Mouse (Mus musculus): ENCODE measurements at regions not wholly inside any gene's neighbourhood (a gene's known extent, or its start where the extent isn't known, plus 50 kb on each side); places are given as distances from the start of the nearest gene placed in this dataset.

- H3K4me1 ChIP-seq (ENCODE audit: control insufficient read depth, insufficient read depth): peaks cover 4% of the 10 kb centered on the region; the same call in 1 of the 2 replicates
- peaks cover 31% of the 10 kb centered on the region for H3K27me3 ChIP-seq (ENCODE audit: control insufficient read depth, insufficient read depth, low read length)
- no peaks in the 10 kb centered on the region for H3K9me3 ChIP-seq (replicated peaks; ENCODE audit: control insufficient read depth, low read length)
- no peak for ATAC-seq (ENCODE audit: insufficient read depth, low read depth)
- no peak for DNase-seq (ENCODE audit: low spot score)
- no peak overlapping the region for H3K27ac ChIP-seq (ENCODE audit: low read depth)
- H3K4me3 ChIP-seq (ENCODE audit: low read depth, low read length): no peak overlapping the region
- H3K36me3 ChIP-seq (replicated peaks; ENCODE audit: control insufficient read depth, insufficient read depth, low read length): no peaks in the 10 kb centered on the region
- no peak overlapping the region for H3K9ac ChIP-seq (replicated peaks; ENCODE audit: low read depth, low read length)
- TF ChIP-seq EP300 (IDR thresholded peaks at IDR 0.05; ENCODE audit: low read depth) (no peak), CTCF (IDR thresholded peaks at IDR 0.05; ENCODE audit: low read depth) (no peak)
- 42% methylated on average over 6 of the region's 6 CpGs for WGBS
- no peak overlapping the region for H3K4me2 ChIP-seq (ENCODE audit: low read depth, low read length)
These were observed 184.9 kb upstream of the Six2 start for GRCm38 (mm10) chr17:85872903-85873413.

DNA sequence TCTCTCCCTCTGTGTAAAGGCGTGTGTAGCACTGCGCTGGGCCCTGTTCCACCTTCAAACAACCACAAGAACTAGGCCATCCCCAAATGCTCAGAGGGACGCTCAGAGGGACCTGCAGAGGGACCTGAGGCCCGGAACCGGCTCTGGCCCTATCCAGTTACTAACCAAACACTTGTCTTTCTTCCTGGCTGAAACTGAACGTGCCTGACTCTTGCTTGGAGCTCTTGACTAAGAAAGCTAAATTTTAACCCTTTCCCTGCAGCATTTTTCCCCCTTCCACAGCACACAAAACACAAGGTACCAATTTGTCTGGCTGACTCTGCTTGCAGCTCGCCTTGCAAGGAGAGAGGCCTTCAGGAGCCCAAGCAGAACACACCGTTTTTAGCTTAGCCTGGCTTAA is 182.3 kb upstream of the Six2 start:
- Histone ChIP-seq H3K9ac (replicated peaks; ENCODE audit: low read depth, low read length) (no peak overlapping the region), H3K4me3 (ENCODE audit: low read depth, low read length) (no peak overlapping the region), H3K36me3 (replicated peaks; ENCODE audit: control insufficient read depth, insufficient read depth, low read length) (no peaks in the 10 kb centered on the region), H3K27ac (ENCODE audit: low read depth) (no peak overlapping the region), H3K4me1 (ENCODE audit: control insufficient read depth, insufficient read depth) (no peaks in the 10 kb centered on the region), H3K4me2 (ENCODE audit: low read depth, low read length) (no peak overlapping the region), H3K27me3 (ENCODE audit: control insufficient read depth, insufficient read depth, low read length) (peaks cover 22% of the 10 kb centered on the region), H3K9me3 (replicated peaks; ENCODE audit: control insufficient read depth, low read length) (no peaks in the 10 kb centered on the region)
- 74% methylated on average over 8 of the region's 8 CpGs for WGBS
- ATAC-seq (ENCODE audit: insufficient read depth, low read depth): no peak
- no peak for DNase-seq (ENCODE audit: low spot score)
- no peak for TF ChIP-seq CTCF (IDR thresholded peaks at IDR 0.05; ENCODE audit: low read depth)
- TF ChIP-seq EP300 (IDR thresholded peaks at IDR 0.05; ENCODE audit: low read depth): no peak

DNA sequence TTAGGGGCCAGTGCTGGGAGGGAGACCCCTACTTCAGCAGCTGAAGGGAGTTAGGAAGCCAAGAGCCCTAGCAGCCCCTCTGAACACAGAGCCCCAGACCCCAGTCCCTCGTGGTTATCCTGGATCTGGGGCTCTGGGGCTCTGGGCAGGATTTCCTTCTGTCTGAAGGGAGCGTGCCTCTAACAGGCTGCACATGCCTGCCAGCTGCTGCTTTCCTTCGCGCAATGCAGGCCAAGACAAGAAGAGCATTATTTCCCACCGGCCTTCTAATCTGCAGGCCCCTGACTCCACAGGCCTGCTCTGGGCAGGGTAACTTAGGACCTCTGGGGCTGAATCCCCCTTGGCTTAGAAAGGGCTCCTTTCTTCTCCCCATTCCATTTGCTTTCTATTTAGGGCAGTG is 181.1 kb upstream of the Six2 start:
- Histone ChIP-seq H3K27ac (ENCODE audit: low read depth) (no peak overlapping the region), H3K9me3 (replicated peaks; ENCODE audit: control insufficient read depth, low read length) (no peaks in the 10 kb centered on the region), H3K4me3 (ENCODE audit: low read depth, low read length) (no peak overlapping the region), H3K4me2 (ENCODE audit: low read depth, low read length) (no peak overlapping the region), H3K27me3 (ENCODE audit: control insufficient read depth, insufficient read depth, low read length) (peaks cover 13% of the 10 kb centered on the region), H3K4me1 (ENCODE audit: control insufficient read depth, insufficient read depth) (no peaks in the 10 kb centered on the region), H3K9ac (replicated peaks; ENCODE audit: low read depth, low read length) (no peak overlapping the region), H3K36me3 (replicated peaks; ENCODE audit: control insufficient read depth, insufficient read depth, low read length) (no peaks in the 10 kb centered on the region)
- TF ChIP-seq EP300 (IDR thresholded peaks at IDR 0.05; ENCODE audit: low read depth) (no peak), CTCF (IDR thresholded peaks at IDR 0.05; ENCODE audit: low read depth) (no peak)
- ATAC-seq (ENCODE audit: insufficient read depth, low read depth) (no peak), DNase-seq (ENCODE audit: low spot score) (no peak)
- 39% methylated on average over 5 of the region's 5 CpGs for WGBS

GRCm38 (mm10) chr17:85867945-85868616 is 180.0 kb upstream of the Six2 start:
- WGBS: 79% methylated on average over 12 of the region's 12 CpGs
- Histone ChIP-seq H3K27ac (ENCODE audit: low read depth) (no peak overlapping the region), H3K4me3 (ENCODE audit: low read depth, low read length) (no peak overlapping the region), H3K4me2 (ENCODE audit: low read depth, low read length) (no peak overlapping the region), H3K9me3 (replicated peaks; ENCODE audit: control insufficient read depth, low read length) (no peaks in the 10 kb centered on the region), H3K36me3 (replicated peaks; ENCODE audit: control insufficient read depth, insufficient read depth, low read length) (no peaks in the 10 kb centered on the region), H3K4me1 (ENCODE audit: control insufficient read depth, insufficient read depth) (no peaks in the 10 kb centered on the region), H3K9ac (replicated peaks; ENCODE audit: low read depth, low read length) (no peak overlapping the region), H3K27me3 (ENCODE audit: control insufficient read depth, insufficient read depth, low read length) (peaks cover 13% of the 10 kb centered on the region)
- TF ChIP-seq CTCF (IDR thresholded peaks at IDR 0.05; ENCODE audit: low read depth): no peak
- no peak for TF ChIP-seq EP300 (IDR thresholded peaks at IDR 0.05; ENCODE audit: low read depth)
- no peak for DNase-seq (ENCODE audit: low spot score)
- ATAC-seq (ENCODE audit: insufficient read depth, low read depth): no peak

GRCm38 (mm10) chr17:85866581-85866980 is 178.5 kb upstream of the Six2 start:
- Histone ChIP-seq H3K27me3 (ENCODE audit: control insufficient read depth, insufficient read depth, low read length) (peaks cover 7% of the 10 kb centered on the region; the same call in 1 of the 2 replicates), H3K36me3 (replicated peaks; ENCODE audit: control insufficient read depth, insufficient read depth, low read length) (no peaks in the 10 kb centered on the region), H3K9me3 (replicated peaks; ENCODE audit: control insufficient read depth, low read length) (no peaks in the 10 kb centered on the region), H3K4me1 (ENCODE audit: control insufficient read depth, insufficient read depth) (no peaks in the 10 kb centered on the region), H3K9ac (replicated peaks; ENCODE audit: low read depth, low read length) (no peak overlapping the region), H3K4me2 (ENCODE audit: low read depth, low read length) (no peak overlapping the region), H3K4me3 (ENCODE audit: low read depth, low read length) (no peak overlapping the region), H3K27ac (ENCODE audit: low read depth) (no peak overlapping the region)
- no peak for DNase-seq (ENCODE audit: low spot score)
- WGBS: 84% methylated on average over 3 of the region's 3 CpGs
- ATAC-seq (ENCODE audit: insufficient read depth, low read depth): no peak
- TF ChIP-seq CTCF (IDR thresholded peaks at IDR 0.05; ENCODE audit: low read depth): no peak

- Histone ChIP-seq H3K9ac (replicated peaks; ENCODE audit: low read depth, low read length) (no peak overlapping the region), H3K9me3 (replicated peaks; ENCODE audit: control insufficient read depth, low read length) (no peaks in the 10 kb centered on the region), H3K4me1 (ENCODE audit: control insufficient read depth, insufficient read depth) (no peaks in the 10 kb centered on the region), H3K4me3 (ENCODE audit: low read depth, low read length) (no peak overlapping the region), H3K27me3 (ENCODE audit: control insufficient read depth, insufficient read depth, low read length) (peaks cover 7% of the 10 kb centered on the region; the same call in 1 of the 2 replicates), H3K27ac (ENCODE audit: low read depth) (no peak overlapping the region), H3K4me2 (ENCODE audit: low read depth, low read length) (no peak overlapping the region), H3K36me3 (replicated peaks; ENCODE audit: control insufficient read depth, insufficient read depth, low read length) (no peaks in the 10 kb centered on the region)
- no peak for TF ChIP-seq CTCF (IDR thresholded peaks at IDR 0.05; ENCODE audit: low read depth)
- TF ChIP-seq EP300 (IDR thresholded peaks at IDR 0.05; ENCODE audit: low read depth): no peak
- DNase-seq (ENCODE audit: low spot score) (no peak), ATAC-seq (ENCODE audit: insufficient read depth, low read depth) (no peak)
- 82% methylated on average over 4 of the region's 4 CpGs for WGBS
These were observed 177.9 kb upstream of the Six2 start for GRCm38 (mm10) chr17:85865940-85866339.
